Mouse (Mus musculus): ENCODE data around the gene Gm9844. TPM values are rescaled to one million over a fixed set of nuclear protein-coding genes. Genes with fewer than 3 reads are reported as not detected.

Gm9844 gene
- polyA plus RNA-seq, 1 experiment from 2014 or later: 25.0 TPM

DNA sequence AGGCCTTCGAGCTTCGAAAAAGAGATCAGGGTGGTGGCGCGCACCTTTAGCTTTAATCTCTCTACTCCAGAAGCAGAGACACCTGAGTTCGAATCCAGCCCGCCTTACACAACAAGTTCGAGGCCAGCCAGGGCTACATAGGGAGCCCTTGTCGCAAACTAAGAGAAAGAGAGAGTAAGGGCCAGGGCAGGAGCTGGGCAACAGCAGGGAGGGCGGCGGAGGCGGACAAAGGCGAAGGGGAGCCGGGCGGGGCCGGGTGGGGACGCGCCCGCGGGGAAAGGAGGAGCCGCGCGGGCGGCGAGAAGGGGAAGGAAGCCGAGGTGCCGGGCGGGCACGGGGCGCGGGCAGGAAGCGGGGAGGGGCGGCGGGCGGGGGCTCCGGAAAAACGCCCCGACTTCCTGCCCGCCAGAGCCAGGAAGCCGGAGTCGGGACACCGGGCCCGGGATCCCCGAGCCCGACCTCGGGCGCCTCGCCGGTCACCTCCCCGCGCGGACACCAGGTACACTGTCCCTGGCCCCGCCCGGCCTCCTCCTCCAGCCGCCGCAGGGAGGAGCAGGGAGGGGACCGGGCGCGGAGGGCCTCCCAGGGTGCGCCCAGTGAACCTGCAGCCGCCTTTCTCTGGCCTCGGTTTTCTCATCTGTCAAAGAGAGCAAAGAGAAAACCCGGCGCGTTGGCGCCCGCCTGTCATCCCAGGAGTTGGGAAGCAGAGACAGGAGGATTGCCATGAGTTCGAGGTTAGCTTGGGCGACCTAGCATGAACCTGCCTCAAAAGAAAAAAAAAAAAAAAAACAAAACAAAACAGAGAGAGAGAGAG, 40.8 kb downstream of the Gm9844 start, which contains the start of gene Arhgef1:
Arhgef1 (plus strand) TSS at position 283 of the 814 bp plus-strand sequence.
- ATAC-seq (ENCODE audit: low read depth): no peak
- H3K9me3 ChIP-seq (ENCODE audit: control insufficient read depth, low read length): no peaks in the 10 kb centered on the region
- peak within 1 kb of the TSS; percentile 48 for H3K4me3 ChIP-seq (ENCODE audit: low read depth, low read length)
- WGBS: 7% methylated on average over 49 of the region's 68 CpGs
- peak within 1 kb of the TSS; percentile 84 for H3K4me2 ChIP-seq (ENCODE audit: low read depth, low read length)
- peak within 1 kb of the TSS; percentile 70 for H3K9ac ChIP-seq (replicated peaks; ENCODE audit: low read depth, low read length)
- peak within 1 kb of the TSS; percentile 66 for H3K27ac ChIP-seq (ENCODE audit: low read depth, low read length)
- no peaks in the 10 kb centered on the region for H3K27me3 ChIP-seq (ENCODE audit: control insufficient read depth, insufficient read depth, low read length)
- H3K36me3 ChIP-seq (ENCODE audit: control insufficient read depth, insufficient read depth, low read length): no peaks in the 10 kb centered on the region
- peaks cover 10% of the 10 kb centered on the region; the same call in 1 of the 2 replicates for H3K4me1 ChIP-seq (ENCODE audit: control insufficient read depth, insufficient read depth, low read length)

DNA sequence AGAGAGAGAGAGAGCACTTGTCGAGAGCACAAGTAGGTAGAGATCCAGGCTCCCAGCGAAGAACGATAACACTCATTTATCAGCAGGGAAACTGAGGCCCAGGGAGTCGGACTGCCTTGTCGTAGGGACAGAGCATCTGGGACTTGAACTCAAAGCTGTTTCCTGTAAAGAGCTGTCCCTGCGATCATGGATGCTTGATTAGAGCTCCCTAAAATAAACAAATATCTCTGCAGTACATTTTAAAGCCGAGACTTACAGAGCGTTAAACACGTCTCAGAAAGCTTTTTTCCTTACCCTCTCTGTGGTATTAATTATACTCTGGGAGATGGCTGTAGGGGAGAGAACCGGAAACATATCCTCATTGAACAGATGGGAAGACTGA, 41.4 kb downstream of the Gm9844 start:
- ATAC-seq (ENCODE audit: low read depth): no peak
- Histone ChIP-seq H3K27me3 (ENCODE audit: control insufficient read depth, insufficient read depth, low read length) (no peaks in the 10 kb centered on the region), H3K9ac (replicated peaks; ENCODE audit: low read depth, low read length) (peak overlapping the region; percentile 70), H3K9me3 (ENCODE audit: control insufficient read depth, low read length) (no peaks in the 10 kb centered on the region), H3K4me2 (ENCODE audit: low read depth, low read length) (peak overlapping the region; percentile 84), H3K4me3 (ENCODE audit: low read depth, low read length) (peak overlapping the region; percentile 48), H3K27ac (ENCODE audit: low read depth, low read length) (peak overlapping the region; percentile 66), H3K4me1 (ENCODE audit: control insufficient read depth, insufficient read depth, low read length) (peaks cover 10% of the 10 kb centered on the region; the same call in 1 of the 2 replicates), H3K36me3 (ENCODE audit: control insufficient read depth, insufficient read depth, low read length) (no peaks in the 10 kb centered on the region)
- WGBS: 47% methylated on average over 10 of the region's 10 CpGs

DNA sequence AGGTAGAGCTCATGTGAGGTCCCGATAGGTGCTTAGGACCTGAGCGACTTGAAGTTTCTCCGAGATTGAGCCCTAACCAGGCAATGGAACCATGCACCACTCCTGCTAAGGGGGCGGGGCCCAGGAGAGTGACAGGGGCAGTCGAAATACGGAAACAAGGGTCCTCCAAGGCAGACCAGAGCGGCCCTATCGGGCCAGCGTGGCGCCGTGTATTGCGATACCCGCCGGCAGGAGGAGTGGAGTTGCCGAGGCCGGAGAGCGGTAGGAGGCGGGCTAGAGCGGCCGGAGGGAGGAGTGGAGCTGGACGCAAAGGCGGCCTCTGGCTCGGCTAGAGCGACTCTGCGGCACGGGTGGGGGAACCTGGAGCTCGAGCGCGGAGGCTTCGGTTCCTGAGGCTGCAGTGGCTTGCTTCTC, 42.1 kb downstream of the Gm9844 start:
- Histone ChIP-seq H3K4me1 (ENCODE audit: control insufficient read depth, insufficient read depth, low read length) (peaks cover 10% of the 10 kb centered on the region; the same call in 1 of the 2 replicates), H3K27me3 (ENCODE audit: control insufficient read depth, insufficient read depth, low read length) (no peaks in the 10 kb centered on the region), H3K4me3 (ENCODE audit: low read depth, low read length) (peak overlapping the region; percentile 48), H3K9me3 (ENCODE audit: control insufficient read depth, low read length) (no peaks in the 10 kb centered on the region), H3K4me2 (ENCODE audit: low read depth, low read length) (peak overlapping the region; percentile 84), H3K36me3 (ENCODE audit: control insufficient read depth, insufficient read depth, low read length) (no peaks in the 10 kb centered on the region), H3K9ac (replicated peaks; ENCODE audit: low read depth, low read length) (peak overlapping the region; percentile 76), H3K27ac (ENCODE audit: low read depth, low read length) (peak overlapping the region; percentile 63)
- ATAC-seq (ENCODE audit: low read depth): peak; percentile 97
- 1% methylated on average over 24 of the region's 30 CpGs for WGBS

DNA sequence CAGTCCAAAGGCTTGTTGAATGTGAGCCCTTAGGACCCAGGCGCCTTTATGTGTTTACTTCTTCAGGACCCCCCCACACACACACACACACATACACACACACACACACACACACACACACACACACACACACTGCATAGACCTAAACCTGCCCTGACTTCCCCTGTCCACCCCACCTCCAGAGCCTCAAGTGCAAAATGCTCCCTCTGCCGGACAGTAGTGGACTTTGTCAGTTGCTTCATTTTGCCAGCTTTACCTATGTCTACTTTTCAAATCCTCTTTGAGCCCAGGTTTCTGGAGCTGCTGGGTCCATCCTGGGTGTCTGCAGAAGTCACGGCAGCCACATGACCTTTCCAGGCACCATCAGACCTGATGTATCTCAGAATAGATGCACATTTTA, 42.9 kb downstream of the Gm9844 start:
- 16% methylated on average over 3 of the region's 3 CpGs for WGBS

DNA sequence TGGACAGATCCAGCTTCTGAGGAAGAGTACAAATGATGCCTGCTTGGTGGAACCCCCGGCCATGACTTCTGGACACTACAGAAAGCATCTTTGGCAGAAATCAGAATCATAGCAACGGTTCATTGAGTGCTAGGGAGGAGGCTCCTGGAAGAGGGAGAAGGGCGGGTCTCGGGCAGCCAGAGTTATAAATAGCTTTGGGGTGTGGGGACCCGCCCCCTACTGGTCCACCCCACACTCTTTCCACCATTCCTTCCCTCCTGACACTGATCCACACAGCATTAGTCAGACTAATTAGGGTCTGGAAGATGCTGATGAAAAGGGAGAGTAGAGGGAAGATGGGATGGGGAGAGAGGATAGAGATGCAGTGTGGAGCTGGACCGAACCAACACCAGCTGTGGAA, 44.5 kb downstream of the Gm9844 start:
- Histone ChIP-seq H3K27me3 (ENCODE audit: control insufficient read depth, insufficient read depth, low read length) (no peaks in the 10 kb centered on the region), H3K9me3 (ENCODE audit: control insufficient read depth, low read length) (no peaks in the 10 kb centered on the region), H3K9ac (replicated peaks; ENCODE audit: low read depth, low read length) (no peak overlapping the region), H3K27ac (ENCODE audit: low read depth, low read length) (no peak overlapping the region), H3K4me3 (ENCODE audit: low read depth, low read length) (no peak overlapping the region), H3K36me3 (ENCODE audit: control insufficient read depth, insufficient read depth, low read length) (no peaks in the 10 kb centered on the region), H3K4me1 (ENCODE audit: control insufficient read depth, insufficient read depth, low read length) (peaks cover 10% of the 10 kb centered on the region; the same call in 1 of the 2 replicates), H3K4me2 (ENCODE audit: low read depth, low read length) (no peak overlapping the region)
- 34% methylated on average over 6 of the region's 6 CpGs for WGBS
- ATAC-seq (ENCODE audit: low read depth): no peak

More for the DNA sequence above, 42.9 kb downstream of the Gm9844 start:
- Histone ChIP-seq H3K4me1 (ENCODE audit: control insufficient read depth, insufficient read depth, low read length) (peaks cover 10% of the 10 kb centered on the region; the same call in 1 of the 2 replicates), H3K27me3 (ENCODE audit: control insufficient read depth, insufficient read depth, low read length) (no peaks in the 10 kb centered on the region), H3K9me3 (ENCODE audit: control insufficient read depth, low read length) (no peaks in the 10 kb centered on the region), H3K36me3 (ENCODE audit: control insufficient read depth, insufficient read depth, low read length) (no peaks in the 10 kb centered on the region), H3K4me2 (ENCODE audit: low read depth, low read length) (peak overlapping the region; percentile 84), H3K27ac (ENCODE audit: low read depth, low read length) (no peak overlapping the region), H3K9ac (replicated peaks; ENCODE audit: low read depth, low read length) (peak overlapping the region; percentile 76; the same call in 1 of the 2 replicates), H3K4me3 (ENCODE audit: low read depth, low read length) (peak overlapping the region; percentile 48; the same call in 1 of the 2 replicates)
- no peak for ATAC-seq (ENCODE audit: low read depth)

DNA sequence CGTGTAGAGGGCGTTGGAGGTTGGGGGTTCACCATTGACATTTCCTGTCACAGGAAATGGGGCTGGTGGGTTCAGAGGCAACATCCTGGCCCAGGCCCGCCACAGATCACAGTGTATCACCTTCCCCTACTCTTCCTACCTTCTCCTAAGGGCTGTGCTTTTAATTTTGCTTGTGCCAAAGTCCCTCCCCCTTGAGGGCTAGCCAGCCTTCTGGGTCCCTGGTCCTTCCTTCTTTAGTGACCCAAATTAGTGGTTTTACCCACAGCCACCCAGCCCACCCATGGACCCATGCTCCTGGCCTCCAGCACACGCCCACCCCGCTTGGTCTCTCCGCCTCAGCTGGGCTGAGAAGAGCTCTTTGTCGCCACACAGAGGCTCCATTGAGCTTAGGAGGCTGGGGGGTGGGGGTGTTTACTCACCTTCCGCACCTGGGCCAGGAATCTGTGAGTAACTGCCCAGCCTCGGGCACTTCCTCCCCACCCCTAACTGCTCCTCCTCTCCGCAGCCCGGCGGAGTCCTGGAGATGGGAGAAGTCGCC, 45.3 kb downstream of the Gm9844 start:
- no peak overlapping the region for H3K4me3 ChIP-seq (ENCODE audit: low read depth, low read length)
- 32% methylated on average over 13 of the region's 13 CpGs for WGBS
- H3K27ac ChIP-seq (ENCODE audit: low read depth, low read length): no peak overlapping the region
- ATAC-seq (ENCODE audit: low read depth): no peak
- H3K4me1 ChIP-seq (ENCODE audit: control insufficient read depth, insufficient read depth, low read length): peaks cover 10% of the 10 kb centered on the region; the same call in 1 of the 2 replicates
- no peaks in the 10 kb centered on the region for H3K27me3 ChIP-seq (ENCODE audit: control insufficient read depth, insufficient read depth, low read length)
- no peak overlapping the region for H3K4me2 ChIP-seq (ENCODE audit: low read depth, low read length)
- H3K36me3 ChIP-seq (ENCODE audit: control insufficient read depth, insufficient read depth, low read length): no peaks in the 10 kb centered on the region
- no peaks in the 10 kb centered on the region for H3K9me3 ChIP-seq (ENCODE audit: control insufficient read depth, low read length)
- no peak overlapping the region for H3K9ac ChIP-seq (replicated peaks; ENCODE audit: low read depth, low read length)

Other genes starting within 250 kb of the Gm9844 start
- 0.16 TPM in 1 of 2 replicates, not detected in the other for gene Lypd3, start 225.7 kb upstream of the Gm9844 start, polyA plus RNA-seq (2014; fragmentation: Nextera tagmentation; extraction: Ambion mirVana)
- not detected in 2 replicates for gene Tex101, start 185.5 kb upstream of the Gm9844 start, polyA plus RNA-seq (2014; fragmentation: Nextera tagmentation; extraction: Ambion mirVana)
- not detected in 2 replicates for gene BC049730, start 153.0 kb upstream of the Gm9844 start, polyA plus RNA-seq (2014; fragmentation: Nextera tagmentation; extraction: Ambion mirVana)
- gene Gm4763, start 135.3 kb upstream of the Gm9844 start, polyA plus RNA-seq (2014; fragmentation: Nextera tagmentation; extraction: Ambion mirVana): not detected in 2 replicates
- gene Cd177, start 101.9 kb upstream of the Gm9844 start, polyA plus RNA-seq (2014; fragmentation: Nextera tagmentation; extraction: Ambion mirVana): 0.11 TPM in 1 of 2 replicates, not detected in the other
- gene Ceacam10, start 85.0 kb upstream of the Gm9844 start, polyA plus RNA-seq (2014; fragmentation: Nextera tagmentation; extraction: Ambion mirVana): 0.99 and 1.2 TPM in 2 replicates
- not detected in 2 replicates for gene Lypd4, start 7.7 kb downstream of the Gm9844 start, polyA plus RNA-seq (2014; fragmentation: Nextera tagmentation; extraction: Ambion mirVana)
- gene Dmrtc2, start 7.8 kb downstream of the Gm9844 start, polyA plus RNA-seq (2014; fragmentation: Nextera tagmentation; extraction: Ambion mirVana): 0.22 TPM in 1 of 2 replicates, not detected in the other
- gene Rps19, start 22.2 kb downstream of the Gm9844 start, polyA plus RNA-seq (2014; fragmentation: Nextera tagmentation; extraction: Ambion mirVana): 1,219 and 1,260 TPM in 2 replicates
- 0.16 and 0.18 TPM in 2 replicates for gene Cd79a, start 35.2 kb downstream of the Gm9844 start, polyA plus RNA-seq (2014; fragmentation: Nextera tagmentation; extraction: Ambion mirVana)
- 65.6 and 71.6 TPM in 2 replicates for gene Arhgef1, start 40.7 kb downstream of the Gm9844 start, polyA plus RNA-seq (2014; fragmentation: Nextera tagmentation; extraction: Ambion mirVana)
- 1.2 and 1.5 TPM in 2 replicates for gene Gm4881, start 82.3 kb downstream of the Gm9844 start, polyA plus RNA-seq (2014; fragmentation: Nextera tagmentation; extraction: Ambion mirVana)
- gene Rabac1, start 110.5 kb downstream of the Gm9844 start, polyA plus RNA-seq (2014; fragmentation: Nextera tagmentation; extraction: Ambion mirVana): 319 and 339 TPM in 2 replicates
- gene Atp1a3, start 143.7 kb downstream of the Gm9844 start, polyA plus RNA-seq (2014; fragmentation: Nextera tagmentation; extraction: Ambion mirVana): 414 and 429 TPM in 2 replicates
- 22.2 and 28.1 TPM in 2 replicates for gene Grik5, start 210.1 kb downstream of the Gm9844 start, polyA plus RNA-seq (2014; fragmentation: Nextera tagmentation; extraction: Ambion mirVana)
- gene Zfp574, start 210.4 kb downstream of the Gm9844 start, polyA plus RNA-seq (2014; fragmentation: Nextera tagmentation; extraction: Ambion mirVana): 24.6 and 27.3 TPM in 2 replicates

Data from neural tube, embryonic 14.5 days (tissue).